Mouse (Mus musculus): Measurements from ENCODE around the gene Olfr1243.
"Not testable (repeated sequence)": the region's sequence is repeated elsewhere in the genome, so short reads cannot be mapped to it uniquely, and the experiment has no call there.

The Olfr1243 gene

DNA sequence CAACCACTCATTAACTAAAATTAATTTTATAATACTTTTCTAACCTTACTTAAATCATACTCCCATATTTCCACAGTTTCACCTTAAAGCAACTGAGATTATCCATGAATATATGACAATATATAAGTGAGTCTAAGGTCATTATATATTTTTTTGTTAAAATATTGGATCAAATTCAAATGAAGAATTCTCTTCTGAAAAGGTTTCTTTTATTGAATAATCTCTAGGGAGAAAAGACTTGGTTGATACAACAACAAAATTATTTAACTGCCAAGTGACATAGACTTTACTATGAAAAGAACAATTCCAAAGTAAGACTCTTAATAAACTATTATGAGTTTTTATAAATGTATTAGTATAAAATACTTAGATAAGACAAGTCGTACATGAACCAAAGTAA lies at the start of gene Olfr1243:
Olfr1243 (minus strand) TSS at position 101 of the 400 bp plus-strand sequence.
- DNase-seq (ENCODE audit: low spot score), result no peak

DNA sequence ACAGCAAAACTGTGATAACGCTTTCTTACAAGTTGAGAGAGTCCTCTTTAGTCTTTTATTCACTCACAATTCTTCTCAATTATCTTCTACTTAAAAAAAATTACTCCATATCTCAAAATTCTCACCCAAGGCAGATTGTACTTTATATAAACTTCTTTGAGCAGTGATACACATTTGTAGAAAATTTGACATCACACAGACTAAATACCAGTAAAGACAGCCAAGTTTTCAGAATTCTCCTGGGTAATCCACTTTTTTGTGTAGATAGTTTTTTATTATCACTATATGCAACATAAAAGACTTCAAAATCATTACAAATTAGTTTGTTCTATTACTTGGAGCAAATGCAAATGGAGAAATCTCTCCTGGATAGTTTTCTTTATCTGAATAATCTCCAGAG lies 47.1 kb upstream of the Olfr1243 start, which contains the start of gene Olfr1245:
Olfr1245 (minus strand) TSS at position 101 of the 400 bp plus-strand sequence.
- DNase-seq (ENCODE audit: low spot score), result no peak

DNA sequence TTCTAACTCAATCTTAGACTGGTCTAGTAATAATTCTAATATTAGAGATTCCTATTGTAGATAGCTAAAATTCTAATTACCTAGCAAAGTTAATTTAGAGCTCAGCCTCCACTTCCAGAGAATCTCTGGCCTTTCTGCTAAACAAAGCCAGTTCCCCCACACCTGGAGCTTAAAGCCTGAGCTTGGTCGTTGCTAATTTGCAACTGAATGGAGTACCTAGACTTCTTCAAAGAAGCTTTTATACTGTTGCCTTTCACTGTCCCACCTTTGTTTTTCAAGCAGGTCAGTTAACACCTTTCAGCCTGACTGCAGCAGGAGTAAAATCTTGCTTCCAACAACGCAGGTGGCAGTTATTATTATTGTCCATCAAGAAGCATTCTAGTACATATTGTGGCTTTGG lies 31.4 kb upstream of the Olfr1243 start:
- DNase-seq (ENCODE audit: low spot score), result not testable (repeated sequence)

DNA sequence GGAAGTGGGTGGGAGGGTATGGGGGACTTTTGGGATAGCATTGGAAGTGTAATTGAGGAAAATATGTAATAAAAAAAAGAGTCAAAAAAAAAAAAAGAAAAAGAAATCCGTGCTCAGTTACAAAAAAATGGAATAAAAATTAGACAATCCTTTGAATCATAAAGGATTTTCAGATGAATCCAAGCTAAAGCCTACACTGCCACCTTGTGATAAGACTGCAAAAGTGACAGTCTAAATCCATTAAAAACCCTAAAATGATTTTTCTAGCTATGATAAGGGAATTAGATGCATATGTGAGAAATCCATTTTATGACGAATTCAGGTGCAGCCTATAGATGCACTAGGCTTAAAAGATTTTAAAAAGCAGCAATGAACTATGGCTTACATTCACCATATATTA lies 13.2 kb upstream of the Olfr1243 start:
- DNase-seq (ENCODE audit: low spot score), result peak; percentile 5

- no peak for DNase-seq (ENCODE audit: low spot score)
These were observed 8.6 kb upstream of the Olfr1243 start for GRCm38 (mm10) chr2:89539923-89540322.

GRCm38 (mm10) chr2:89498235-89498634 lies 33.1 kb downstream of the Olfr1243 start, which contains the start of gene Olfr1242:
Olfr1242 (minus strand) TSS chr2:89498335.
- DNase-seq (ENCODE audit: low spot score), result no peak

- DNase-seq (ENCODE audit: low spot score), result no peak
These were observed 44.3 kb downstream of the Olfr1243 start, which contains the start of gene Olfr1241 for GRCm38 (mm10) chr2:89487026-89487425. Olfr1241 (minus strand) TSS chr2:89487126.

Measured in embryo, embryonic 10.5 days (tissue).